Mouse (Mus musculus) hindbrain, embryonic 10.5 days (tissue): ENCODE data around the gene Znrf3. TPM values are rescaled to one million over a fixed set of nuclear protein-coding genes. Genes with fewer than 3 reads are reported as not detected.
A peak's percentile ranks its signal among the peaks of the same experiment; 100 is the strongest.

ENCODE experiments used
- DNase-seq: peaks from one replicate; pipeline ENCODE4 v3.0.0-alpha.2; 2017; ENCODE audit warnings: low spot score
- H3K27ac ChIP-seq: fragments of 300-500 bp; sonication (generic); 2 replicates; pipeline ENCODE4 v1.5.1; 2016; ENCODE audit warnings: mild to moderate bottlenecking, moderate library complexity
- H3K27me3 ChIP-seq: fragments of 300-500 bp; sonication (generic); 2 replicates; pipeline ENCODE4 v1.6.1; 2016; ENCODE audit warnings: mild to moderate bottlenecking; ENCODE audit not compliant: poor library complexity, insufficient read depth, severe bottlenecking
- H3K36me3 ChIP-seq: fragments of 300-500 bp; sonication (generic); 2 replicates; pipeline ENCODE4 v1.6.1; 2016; ENCODE audit warnings: mild to moderate bottlenecking, moderate library complexity
- H3K4me1 ChIP-seq: fragments of 300-500 bp; sonication (generic); replicated peaks from 2 replicates; pipeline ENCODE4 v1.6.1; 2016; ENCODE audit warnings: mild to moderate bottlenecking
- H3K4me3 ChIP-seq: fragments of 300-500 bp; sonication (generic); 2 replicates; pipeline ENCODE4 v1.5.1; 2016; ENCODE audit warnings: mild to moderate bottlenecking, moderate library complexity
- H3K9me3 ChIP-seq: fragments of 300-500 bp; sonication (generic); 2 replicates; pipeline ENCODE4 v1.6.1; 2016; ENCODE audit warnings: mild to moderate bottlenecking, moderate library complexity
- WGBS: fragments of 180-500 bp; shearing (Covaris S2); methylation state at CpG from one replicate; pipeline ENCODE4 v1.1.7; 2016; 5-methylcytosine and 5-hydroxymethylcytosine counted together
- polyA plus RNA-seq: library from polyadenylated mRNA; unstranded; fragments of >200 nt; fragmentation: Nextera tagmentation; extraction: Ambion mirVana; gene quantifications from 2 replicates; pipeline ENCODE4 v1.2.1, GENCODE M21; 2016

The Znrf3 gene
- polyA plus RNA-seq, 1 experiment from 2014 or later, result 8.9 TPM

DNA sequence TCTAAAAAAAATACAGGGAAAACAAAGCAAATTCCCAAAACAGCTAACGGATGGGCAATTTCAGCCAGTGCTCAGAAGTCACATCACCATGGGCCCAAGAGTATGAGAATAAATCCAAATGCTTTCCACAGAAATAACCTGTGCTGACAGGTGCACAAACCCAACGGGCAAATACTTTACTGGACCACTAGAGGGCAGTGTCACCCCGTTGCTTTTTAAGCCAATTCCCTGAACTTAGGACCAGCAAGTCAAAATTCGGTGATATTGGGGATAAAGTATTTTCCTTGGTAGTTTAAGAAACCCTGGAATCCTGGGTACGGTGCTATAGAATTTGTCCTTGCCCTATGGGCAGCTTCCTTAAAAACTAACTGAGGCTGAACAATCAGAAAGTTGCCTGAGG is 154.0 kb downstream of the Znrf3 start:
- Histone ChIP-seq H3K4me1 (peaks cover 9% of the 10 kb centered on the region), H3K27ac (no peak overlapping the region), H3K4me3 (no peak overlapping the region), H3K9me3 (no peaks in the 10 kb centered on the region), H3K27me3 (no peaks in the 10 kb centered on the region), H3K36me3 (peaks cover 35% of the 10 kb centered on the region)
- WGBS, result 22% methylated on average over 5 of the region's 5 CpGs
- DNase-seq, result peak; percentile 62

DNA sequence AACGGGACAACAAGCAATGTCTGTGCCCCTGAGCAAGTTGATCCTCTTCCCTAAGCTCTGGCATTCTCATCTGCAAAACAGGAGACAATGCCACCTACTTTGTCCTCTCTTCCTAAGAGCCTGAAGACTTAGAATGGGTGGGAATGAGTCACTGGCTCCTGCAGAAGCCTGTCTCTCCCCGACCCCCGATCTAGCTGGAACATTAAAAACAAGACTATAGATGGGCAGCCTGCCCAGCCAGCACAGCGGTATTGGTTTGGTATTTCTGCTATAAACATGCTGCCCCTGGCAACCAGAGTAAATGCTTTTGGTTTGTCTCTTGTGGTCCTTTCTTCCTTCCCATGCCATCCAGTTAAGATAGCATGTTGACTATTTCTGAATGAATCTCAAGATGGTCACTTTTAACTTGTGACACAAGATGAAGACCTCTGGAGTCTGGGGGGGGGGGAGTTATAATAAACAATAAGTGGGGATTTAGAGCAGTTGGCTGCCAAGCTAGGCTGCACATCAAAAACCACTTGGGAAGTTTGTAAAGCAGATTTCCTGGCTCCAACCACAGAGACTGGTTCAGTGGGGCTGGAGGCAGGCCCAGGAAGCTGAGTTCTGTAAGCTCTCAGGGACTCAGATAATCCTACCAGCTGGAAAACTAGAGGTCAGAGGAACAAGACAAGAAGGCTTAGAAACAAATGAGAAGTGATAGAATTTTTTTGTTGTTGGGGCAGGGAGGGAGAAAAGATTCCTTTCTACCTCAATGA is 154.6 kb downstream of the Znrf3 start:
- no peak for DNase-seq
- H3K4me3 ChIP-seq, result no peak overlapping the region
- H3K27ac ChIP-seq, result no peak overlapping the region
- H3K4me1 ChIP-seq, result peaks cover 7% of the 10 kb centered on the region
- WGBS, result 93% methylated on average over 4 of the region's 4 CpGs
- H3K36me3 ChIP-seq, result peaks cover 42% of the 10 kb centered on the region
- no peaks in the 10 kb centered on the region for H3K9me3 ChIP-seq
- H3K27me3 ChIP-seq, result no peaks in the 10 kb centered on the region

DNA sequence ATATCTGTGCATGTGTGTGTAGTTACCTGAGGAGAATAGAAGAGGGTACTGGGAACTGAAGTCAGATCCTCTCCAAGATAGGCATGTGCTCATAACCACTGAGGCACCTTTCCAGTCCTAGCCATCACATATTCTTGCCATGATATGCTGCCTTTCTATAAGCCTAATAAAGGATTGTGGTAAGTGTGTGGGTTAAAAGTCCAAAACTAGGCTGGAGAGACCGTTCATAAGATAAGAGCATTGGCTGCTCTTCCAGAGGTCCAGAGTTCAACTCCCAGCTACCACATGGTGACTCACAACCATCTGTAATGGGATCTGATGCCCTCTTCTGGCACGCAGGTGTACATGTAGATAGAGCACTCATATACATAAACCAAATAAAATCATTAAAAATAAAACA is 160.7 kb downstream of the Znrf3 start:
- H3K27me3 ChIP-seq, result no peaks in the 10 kb centered on the region
- H3K27ac ChIP-seq, result no peak overlapping the region
- peaks cover 96% of the 10 kb centered on the region for H3K36me3 ChIP-seq
- DNase-seq, result no peak
- H3K4me3 ChIP-seq, result no peak overlapping the region
- 0 out of 2 replicates have a peak, but pooled peaks cover 8% of the 10 kb centered on the region for H3K4me1 ChIP-seq
- WGBS, result 87% methylated on average over 2 of the region's 2 CpGs
- H3K9me3 ChIP-seq, result no peaks in the 10 kb centered on the region

DNA sequence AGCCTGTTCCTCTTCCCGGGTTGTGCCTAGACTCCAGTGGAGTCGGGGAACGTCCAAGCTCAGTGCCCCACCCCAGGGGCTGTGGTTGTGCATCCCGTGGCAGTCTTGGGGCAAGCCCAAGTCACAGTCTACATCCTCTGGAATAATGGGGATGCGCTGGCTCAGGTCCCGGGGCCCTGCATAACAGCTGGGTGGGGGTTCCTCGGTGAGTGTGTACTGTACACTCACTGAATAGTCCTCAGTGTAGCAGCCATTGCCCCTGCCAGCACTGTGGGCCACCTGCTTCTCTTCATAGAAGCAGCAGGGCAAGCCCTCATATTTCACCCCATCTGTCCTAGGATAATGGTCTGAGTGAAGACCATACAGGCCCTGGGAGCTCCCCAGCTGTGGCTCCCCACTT is 163.7 kb downstream of the Znrf3 start:
- H3K4me1 ChIP-seq, result 0 out of 2 replicates have a peak, but pooled peaks cover 11% of the 10 kb centered on the region
- H3K36me3 ChIP-seq, result peaks cover 68% of the 10 kb centered on the region
- DNase-seq, result no peak
- no peaks in the 10 kb centered on the region for H3K9me3 ChIP-seq
- H3K27me3 ChIP-seq, result no peaks in the 10 kb centered on the region
- H3K4me3 ChIP-seq, result no peak overlapping the region
- no peak overlapping the region for H3K27ac ChIP-seq
- WGBS, result 90% methylated on average over 7 of the region's 7 CpGs

DNA sequence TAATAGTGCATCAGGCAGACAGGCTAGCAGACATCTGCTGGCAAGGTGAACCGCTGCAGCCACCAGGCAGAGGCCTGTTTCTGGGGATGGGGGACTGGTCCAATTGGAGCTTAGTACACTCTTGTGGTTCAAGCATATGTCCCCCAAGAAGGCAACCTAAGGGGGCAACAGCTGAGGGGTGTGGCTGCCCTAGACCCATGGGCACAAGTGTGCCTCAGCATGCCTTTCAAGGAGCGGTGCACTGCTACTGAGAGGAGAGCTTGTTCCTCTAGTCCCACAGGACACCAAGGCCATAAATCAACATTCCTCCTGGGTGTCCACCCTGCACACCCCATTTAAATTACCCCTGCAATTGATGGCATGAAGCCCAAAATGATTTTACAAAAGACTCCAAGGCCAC is 166.2 kb downstream of the Znrf3 start:
- Histone ChIP-seq H3K27ac (no peak overlapping the region), H3K4me3 (no peak overlapping the region), H3K36me3 (peaks cover 44% of the 10 kb centered on the region), H3K9me3 (no peaks in the 10 kb centered on the region), H3K4me1 (0 out of 2 replicates have a peak, but pooled peaks cover 11% of the 10 kb centered on the region), H3K27me3 (no peaks in the 10 kb centered on the region)
- DNase-seq, result no peak
- WGBS, result 89% methylated on average over 2 of the region's 2 CpGs

DNA sequence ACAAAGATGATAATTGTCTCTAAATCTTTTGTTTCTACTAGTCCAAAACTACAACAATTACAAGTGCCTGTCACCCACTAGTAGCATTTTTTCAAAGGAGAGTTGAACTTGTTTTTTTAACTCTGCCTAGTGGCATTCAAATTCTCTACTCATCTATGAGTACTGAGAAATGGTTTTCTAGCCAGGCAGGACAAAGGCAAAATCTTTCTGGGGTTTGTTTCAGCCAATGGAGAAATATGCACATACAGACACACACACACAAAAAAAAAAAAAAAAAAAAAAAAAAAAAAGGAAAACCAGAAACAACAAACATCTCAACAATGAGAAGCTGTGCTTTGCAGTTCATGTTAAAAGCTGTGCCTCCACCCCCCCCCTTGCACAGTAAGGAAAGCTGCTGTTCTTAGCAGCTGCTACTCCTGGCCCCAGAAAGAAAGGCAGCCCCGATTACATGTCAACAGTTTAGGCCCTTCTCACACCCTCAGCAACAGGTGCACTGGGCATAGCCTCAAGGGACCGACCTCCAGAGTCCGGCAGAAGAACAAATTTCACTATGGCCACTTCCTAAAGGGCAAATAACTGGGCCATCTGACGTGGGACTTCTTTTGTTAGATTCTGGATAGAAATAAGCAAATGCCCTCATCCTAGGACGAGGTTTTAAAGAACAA is 167.2 kb downstream of the Znrf3 start:
- 70% methylated on average over 5 of the region's 5 CpGs for WGBS
- DNase-seq, result no peak
- peaks cover 15% of the 10 kb centered on the region for H3K4me1 ChIP-seq

DNA sequence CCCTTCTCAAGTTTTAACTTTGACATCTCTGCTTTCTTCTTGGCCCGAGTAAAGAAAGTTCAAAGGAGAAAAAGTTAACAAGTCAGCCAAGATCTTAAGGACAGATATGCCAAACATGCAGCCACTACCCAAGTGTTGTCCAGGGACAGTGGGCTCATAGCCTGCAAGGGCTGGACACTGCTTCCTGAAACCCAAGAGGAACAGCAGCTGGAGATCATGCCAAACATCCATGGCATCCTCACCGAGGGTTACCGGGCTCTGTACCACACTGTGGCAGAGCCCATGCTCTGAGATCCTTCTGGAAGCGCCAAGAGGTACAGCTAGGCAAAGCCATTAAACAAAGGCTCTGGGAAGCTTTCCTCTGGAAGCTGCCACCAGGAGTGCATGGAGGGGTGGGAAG is 169.4 kb downstream of the Znrf3 start:
- Histone ChIP-seq H3K4me3 (no peak overlapping the region), H3K36me3 (peaks cover 11% of the 10 kb centered on the region), H3K9me3 (no peaks in the 10 kb centered on the region), H3K4me1 (peaks cover 23% of the 10 kb centered on the region), H3K27ac (no peak overlapping the region), H3K27me3 (no peaks in the 10 kb centered on the region)
- WGBS, result 86% methylated on average over 4 of the region's 4 CpGs
- no peak for DNase-seq

More for the DNA sequence above, 167.2 kb downstream of the Znrf3 start:
- Histone ChIP-seq H3K4me3 (no peak overlapping the region), H3K27me3 (no peaks in the 10 kb centered on the region), H3K36me3 (peaks cover 33% of the 10 kb centered on the region), H3K27ac (no peak overlapping the region), H3K9me3 (no peaks in the 10 kb centered on the region)

DNA sequence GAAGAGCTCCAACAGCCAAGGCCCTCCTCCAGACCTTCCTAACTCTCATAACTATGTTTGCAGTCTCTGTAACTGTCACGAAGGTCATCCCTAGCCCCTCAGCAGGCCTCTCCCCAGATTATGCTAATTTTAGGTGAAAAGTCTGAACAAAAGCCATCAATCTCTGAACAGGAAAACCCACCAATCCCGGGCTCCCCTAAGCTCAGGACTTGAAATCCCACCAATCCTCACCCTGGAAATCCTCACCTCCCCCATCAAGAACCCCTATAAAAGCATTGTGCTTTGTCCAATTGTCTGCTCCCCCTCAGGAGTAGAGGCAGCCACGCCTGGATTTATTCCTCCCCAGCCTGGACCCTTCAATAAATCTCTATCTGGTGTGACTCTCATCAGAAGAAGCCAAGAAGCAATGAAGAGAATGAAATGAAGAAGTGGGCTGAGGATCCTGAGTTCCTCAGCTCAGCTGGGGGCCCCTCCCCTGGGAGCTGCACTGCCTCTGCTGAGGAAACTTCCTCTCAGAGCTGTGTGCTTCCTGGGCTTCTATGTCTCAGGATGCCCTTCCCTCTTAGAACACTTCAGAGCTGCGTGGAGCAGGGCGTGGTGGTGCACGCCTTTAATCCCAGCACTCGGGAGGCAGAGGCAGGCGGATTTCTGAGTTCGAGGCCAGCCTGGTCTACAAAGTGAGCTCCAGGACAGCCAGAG is 172.0 kb downstream of the Znrf3 start:
- Histone ChIP-seq H3K4me1 (peaks cover 21% of the 10 kb centered on the region), H3K9me3 (no peaks in the 10 kb centered on the region), H3K27me3 (no peaks in the 10 kb centered on the region), H3K27ac (peak overlapping the region; percentile 59; the same call in 1 of the 2 replicates), H3K4me3 (no peak overlapping the region), H3K36me3 (no peaks in the 10 kb centered on the region; the same call in 1 of the 2 replicates)
- DNase-seq, result no peak
- WGBS, result 83% methylated on average over 9 of the region's 9 CpGs

DNA sequence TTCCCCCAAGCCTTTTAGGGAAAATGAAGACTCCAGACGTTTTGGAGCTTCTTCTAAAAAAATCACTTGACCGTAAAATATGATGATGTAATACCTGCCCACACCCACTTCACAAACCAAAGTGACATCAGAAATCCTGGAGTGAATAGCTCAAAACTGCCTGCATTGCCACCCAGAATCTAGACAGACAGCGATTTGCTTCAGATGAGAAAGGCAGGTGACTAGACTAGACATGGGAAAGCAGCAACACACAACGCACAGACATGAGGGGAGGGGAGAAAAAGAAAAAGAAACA is 172.6 kb downstream of the Znrf3 start:
- 75% methylated on average over 4 of the region's 4 CpGs for WGBS
- peaks cover 21% of the 10 kb centered on the region for H3K4me1 ChIP-seq
- DNase-seq, result no peak
- H3K36me3 ChIP-seq, result no peaks in the 10 kb centered on the region; the same call in 1 of the 2 replicates
- no peaks in the 10 kb centered on the region for H3K27me3 ChIP-seq
- H3K9me3 ChIP-seq, result no peaks in the 10 kb centered on the region
- no peak overlapping the region for H3K4me3 ChIP-seq
- peak overlapping the region; percentile 2; the same call in 1 of the 2 replicates for H3K27ac ChIP-seq

DNA sequence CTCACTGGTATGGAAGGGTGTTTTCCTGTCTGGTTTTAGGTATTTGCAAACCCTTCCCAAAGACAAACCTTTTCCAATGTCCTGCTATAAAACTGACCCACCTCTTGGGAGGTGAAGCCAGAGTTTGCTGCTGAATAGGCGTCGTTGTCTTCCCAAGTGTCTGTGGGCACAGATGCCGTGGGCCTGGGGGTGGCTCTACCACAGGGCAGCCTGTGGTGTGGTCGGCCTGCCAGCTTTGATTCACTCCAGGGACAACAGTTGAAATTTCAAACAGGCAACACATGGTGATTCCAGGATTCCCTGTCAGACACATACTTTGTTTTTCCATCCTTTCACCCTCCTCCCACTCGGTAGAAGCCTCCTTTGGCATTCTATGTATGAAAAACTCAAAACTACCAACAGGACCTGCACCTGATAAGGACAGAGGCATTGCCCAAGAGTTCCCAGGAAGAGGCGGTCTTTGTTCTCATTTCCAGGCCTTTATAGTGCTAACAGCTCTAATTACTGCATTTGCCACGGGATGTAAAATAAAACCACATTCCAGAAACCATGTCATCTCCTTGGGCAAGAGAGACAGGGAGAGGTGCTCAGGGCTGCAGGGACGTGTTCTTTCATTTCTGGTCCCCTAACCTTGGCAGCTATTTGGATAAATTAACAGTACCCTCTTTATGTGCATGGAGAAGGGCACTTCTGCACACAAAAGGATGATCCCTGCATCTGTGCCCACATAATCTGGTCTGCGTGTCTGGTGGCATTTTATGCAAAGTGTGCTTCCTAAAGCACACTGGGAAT is 173.2 kb downstream of the Znrf3 start:
- H3K27ac ChIP-seq, result peak overlapping the region; percentile 2; the same call in 1 of the 2 replicates
- peaks cover 21% of the 10 kb centered on the region for H3K4me1 ChIP-seq
- no peak overlapping the region for H3K4me3 ChIP-seq
- no peaks in the 10 kb centered on the region; the same call in 1 of the 2 replicates for H3K36me3 ChIP-seq
- H3K9me3 ChIP-seq, result no peaks in the 10 kb centered on the region
- DNase-seq, result no peak
- H3K27me3 ChIP-seq, result no peaks in the 10 kb centered on the region
- WGBS, result 71% methylated on average over 9 of the region's 9 CpGs

DNA sequence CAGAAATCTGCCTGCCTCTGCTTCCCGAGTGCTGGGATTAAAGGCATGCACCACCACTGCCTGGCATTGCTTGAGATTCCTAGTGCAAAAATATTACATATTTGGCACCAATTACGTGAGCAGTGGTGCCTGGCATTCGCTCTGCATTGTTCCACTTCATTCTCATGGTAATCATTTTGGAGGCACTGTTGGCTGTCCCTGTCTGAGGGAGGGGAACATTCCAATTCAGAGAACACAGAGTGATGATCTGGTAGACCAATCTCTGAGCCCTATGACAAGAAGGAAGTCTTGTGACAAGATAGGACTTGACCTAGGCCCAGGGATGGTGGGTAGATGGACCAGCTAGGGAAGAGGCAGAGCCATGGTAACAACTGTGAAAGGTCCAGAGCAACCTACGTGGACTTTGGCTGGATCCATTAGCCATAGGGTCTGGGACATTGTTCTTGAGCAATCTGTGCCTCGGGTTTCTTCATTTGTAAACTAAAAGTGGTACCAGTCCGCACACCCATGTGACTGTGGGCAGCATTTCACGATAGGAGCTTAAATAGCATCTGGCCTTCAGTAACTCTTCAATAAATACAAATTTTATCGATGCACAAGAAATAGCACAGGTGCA is 174.7 kb downstream of the Znrf3 start:
- WGBS, result 85% methylated on average over 8 of the region's 8 CpGs
- H3K4me1 ChIP-seq, result peaks cover 21% of the 10 kb centered on the region
- H3K9me3 ChIP-seq, result no peaks in the 10 kb centered on the region
- no peaks in the 10 kb centered on the region for H3K36me3 ChIP-seq
- H3K27me3 ChIP-seq, result no peaks in the 10 kb centered on the region
- no peak overlapping the region for H3K27ac ChIP-seq
- no peak for DNase-seq
- no peak overlapping the region for H3K4me3 ChIP-seq

DNA sequence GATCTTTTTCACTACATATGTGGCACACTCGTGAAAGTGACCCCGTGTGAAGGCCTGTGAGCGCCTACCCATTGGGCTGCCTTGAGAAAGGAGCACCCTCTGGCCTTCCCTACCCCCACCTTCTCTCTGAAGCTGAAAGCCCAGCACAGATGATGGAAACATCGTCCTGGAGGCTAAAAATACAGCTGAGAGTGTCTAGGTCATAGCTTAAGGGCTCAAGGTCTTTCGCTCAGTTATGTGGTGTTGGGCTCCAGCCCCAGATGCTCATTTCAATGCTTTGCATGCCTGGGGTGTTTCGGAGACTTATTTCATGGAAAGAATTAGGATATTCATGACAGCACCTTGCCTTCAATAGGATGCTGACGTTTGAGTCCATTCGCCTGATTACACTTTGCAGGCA is 178.9 kb downstream of the Znrf3 start:
- Histone ChIP-seq H3K4me3 (no peak overlapping the region), H3K9me3 (no peaks in the 10 kb centered on the region), H3K27me3 (peaks cover 19% of the 10 kb centered on the region), H3K4me1 (peaks cover 14% of the 10 kb centered on the region), H3K27ac (no peak overlapping the region), H3K36me3 (no peaks in the 10 kb centered on the region)
- 85% methylated on average over 8 of the region's 8 CpGs for WGBS
- no peak for DNase-seq
